Mouse (Mus musculus) right cerebral cortex, postnatal 36 days (tissue): ENCODE measurements around the gene Hist1h1c.
A peak's percentile ranks its signal among the peaks of the same experiment; 100 is the strongest.
"Not testable (repeated sequence)": the region's sequence is repeated elsewhere in the genome, so short reads cannot be mapped to it uniquely, and the experiment has no call there.

Source experiments
- DNase-seq, 2 experiments: peaks; one replicate each; pipeline ENCODE4 v3.0.0; 2022; ENCODE audit warnings: low spot score in 2 of 2, mixed read lengths in 1 of 2

Gene Hist1h1c

GRCm38 (mm10) chr13:23745381-23746161 is 7.0 kb downstream of the Hist1h1c start, which contains the start of gene Hist1h3c:
Hist1h3c (minus strand) TSS chr13:23745602.
- peak; percentile 60 to 79 for DNase-seq

- peak; percentile 53 to 76 for DNase-seq
These were observed 7.8 kb downstream of the Hist1h1c start, which contains the start of gene Hist1h2bb for GRCm38 (mm10) chr13:23746201-23747080. Hist1h2bb (plus strand) TSS chr13:23746734.

- DNase-seq: no peak
These were observed 8.7 kb downstream of the Hist1h1c start for GRCm38 (mm10) chr13:23747081-23747891.

GRCm38 (mm10) chr13:23747892-23748288 is 9.3 kb downstream of the Hist1h1c start:
- no peak for DNase-seq

- DNase-seq: no peak
These were observed 11.0 kb downstream of the Hist1h1c start for GRCm38 (mm10) chr13:23749563-23750121.

- not testable (repeated sequence) for DNase-seq
These were observed 12.3 kb downstream of the Hist1h1c start, which contains the start of gene Hist1h2ab for GRCm38 (mm10) chr13:23750839-23751477. Hist1h2ab (plus strand) TSS chr13:23751126.

- no peak for DNase-seq
These were observed 12.9 kb downstream of the Hist1h1c start for GRCm38 (mm10) chr13:23751478-23751956.

GRCm38 (mm10) chr13:23752067-23752741 is 13.6 kb downstream of the Hist1h1c start, which contains the start of gene Hist1h3b:
Hist1h3b (plus strand) TSS chr13:23752267.
- peak; percentile 92 to 94 for DNase-seq

GRCm38 (mm10) chr13:23752742-23753172 is 14.1 kb downstream of the Hist1h1c start:
- no peak for DNase-seq

GRCm38 (mm10) chr13:23753314-23754078 is 14.9 kb downstream of the Hist1h1c start:
- no peak for DNase-seq

- DNase-seq: no peak
These were observed 16.4 kb downstream of the Hist1h1c start for GRCm38 (mm10) chr13:23755000-23755399.

GRCm38 (mm10) chr13:23756790-23757189 is 18.2 kb downstream of the Hist1h1c start, which contains the start of gene Hist1h4b:
Hist1h4b (plus strand) TSS chr13:23757013.
- peak; percentile 89 to 91 for DNase-seq

GRCm38 (mm10) chr13:23757211-23757773 is 18.7 kb downstream of the Hist1h1c start:
- DNase-seq: no peak

GRCm38 (mm10) chr13:23757921-23758320 is 19.3 kb downstream of the Hist1h1c start:
- DNase-seq: no peak

GRCm38 (mm10) chr13:23759251-23759771 is 20.7 kb downstream of the Hist1h1c start:
- no peak for DNase-seq

GRCm38 (mm10) chr13:23759916-23760239 is 21.3 kb downstream of the Hist1h1c start:
- DNase-seq: no peak

- DNase-seq: no peak
These were observed 21.8 kb downstream of the Hist1h1c start for GRCm38 (mm10) chr13:23760240-23760971.
